Mouse (Mus musculus): ENCODE measurements around the gene Igsf9b. TPM values are rescaled to one million over a fixed set of nuclear protein-coding genes. Genes with fewer than 3 reads are reported as not detected.

Gene Igsf9b
- total RNA-seq, 2 experiments from 2014 or later = 7.2 to 8.6 TPM

DNA sequence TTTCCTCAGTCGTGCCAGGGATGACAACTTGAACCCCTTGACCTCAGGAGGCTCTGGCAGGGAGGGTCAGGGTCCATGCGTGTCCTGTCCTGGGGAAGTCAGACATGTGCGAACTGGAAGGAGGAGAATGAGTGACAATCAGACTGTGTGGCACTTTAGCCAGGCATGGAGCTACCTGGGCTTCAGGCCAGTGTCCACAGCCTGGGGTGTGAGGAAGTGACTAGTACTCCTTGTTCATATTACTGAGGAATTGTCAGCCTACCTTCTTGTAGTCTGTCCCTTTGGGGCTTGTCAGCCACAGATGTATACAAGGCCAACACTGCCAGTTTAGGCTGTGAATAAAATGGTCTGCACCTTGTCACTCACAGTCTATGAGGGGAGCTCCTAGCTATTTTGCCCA lies 24.4 kb downstream of the Igsf9b start:
- DNase-seq (ENCODE audit: low spot score) = no peak
- intact Hi-C loops (cut with DNase I) = no loop called here

DNA sequence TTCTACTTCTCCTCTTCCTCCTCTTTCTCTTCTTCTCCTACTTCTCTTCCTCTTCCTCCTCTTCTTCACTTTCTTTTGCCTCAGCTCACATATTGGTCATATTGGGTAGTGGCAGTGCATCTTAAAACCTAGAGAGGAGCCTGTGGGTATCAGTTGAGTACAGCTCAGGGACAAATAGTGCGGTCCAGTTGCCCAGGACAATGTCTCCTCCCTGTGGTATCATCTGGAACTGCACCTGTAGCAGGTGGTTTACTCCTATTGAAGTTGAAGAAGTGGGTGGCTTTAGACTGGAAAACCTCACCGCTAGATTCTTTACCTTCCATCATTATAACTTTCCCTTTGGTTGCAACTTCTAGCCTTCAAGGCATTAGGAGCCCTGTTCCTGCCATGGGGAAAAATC lies 26.9 kb downstream of the Igsf9b start:
- intact Hi-C loops (cut with DNase I) = loop anchor here (2.0 to 5.0 kb wide), 4 partner anchors 39 to 254 kb away; no protein-coding TSS in a partner anchor
- no peak for DNase-seq (ENCODE audit: low spot score)

DNA sequence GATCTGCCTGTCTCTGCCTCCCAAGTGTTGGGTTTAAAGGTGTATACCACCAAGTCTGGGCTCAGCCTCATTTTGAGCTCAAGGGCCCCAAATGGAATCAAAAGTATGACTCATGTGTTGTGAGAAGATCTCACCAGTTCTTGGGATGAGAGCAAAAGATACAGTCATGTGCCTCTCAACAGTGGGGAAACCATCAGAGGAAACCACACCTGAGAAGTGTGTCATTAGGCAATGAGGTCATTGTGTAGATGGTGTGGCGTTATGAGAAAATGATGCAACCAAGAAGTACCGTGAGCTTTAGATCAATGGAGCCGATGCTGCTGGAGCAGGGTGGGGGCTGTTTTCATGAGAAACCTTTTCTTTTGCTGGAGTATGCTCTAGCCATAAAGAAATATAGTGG lies 28.6 kb downstream of the Igsf9b start:
- DNase-seq (ENCODE audit: low spot score) = no peak
- intact Hi-C loops (cut with DNase I) = loop anchor here (2.0 to 5.0 kb wide), 4 partner anchors 40 to 255 kb away; no protein-coding TSS in a partner anchor

DNA sequence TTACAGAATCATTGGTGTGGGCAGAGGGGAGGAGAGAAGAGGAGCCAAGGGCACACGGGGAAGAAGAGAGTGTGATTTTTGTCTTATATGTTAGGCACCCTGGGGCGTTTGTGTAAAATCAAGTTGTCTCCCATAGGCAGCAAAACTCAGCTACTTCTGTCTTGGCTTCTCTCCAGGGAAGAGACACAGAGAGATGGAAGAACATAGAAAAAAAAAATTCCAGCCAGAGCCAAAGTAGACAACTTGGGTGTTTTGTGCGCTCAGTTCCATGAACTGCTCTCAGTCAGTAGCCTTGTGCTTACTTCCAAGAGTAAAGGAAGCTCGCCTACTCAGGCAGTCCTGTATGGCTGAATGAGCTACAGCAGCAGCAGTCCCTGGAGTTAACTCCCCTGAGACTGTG lies 31.4 kb downstream of the Igsf9b start:
- DNase-seq (ENCODE audit: low spot score) = no peak
- intact Hi-C loops (cut with DNase I) = no loop called here

DNA sequence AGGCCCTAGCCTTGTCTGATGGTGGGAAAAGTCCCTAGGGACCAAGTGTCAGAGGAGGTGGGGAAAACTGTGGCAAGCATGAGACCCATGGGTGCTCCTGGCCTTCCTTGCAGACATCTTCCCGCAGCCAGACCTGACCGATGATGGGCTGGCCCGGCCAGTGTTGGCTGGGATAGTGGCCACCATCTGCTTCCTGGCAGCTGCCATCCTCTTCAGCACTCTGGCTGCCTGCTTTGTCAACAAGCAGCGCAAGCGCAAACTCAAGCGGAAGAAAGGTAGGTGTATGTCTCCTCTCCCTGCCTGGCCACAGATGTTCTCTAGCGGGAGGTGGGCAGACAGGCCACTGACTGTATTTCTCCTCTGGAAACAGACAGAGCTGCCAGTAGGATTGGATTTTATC lies 32.5 kb downstream of the Igsf9b start:
- no peak for DNase-seq (ENCODE audit: low spot score)
- intact Hi-C loops (cut with DNase I) = no loop called here

DNA sequence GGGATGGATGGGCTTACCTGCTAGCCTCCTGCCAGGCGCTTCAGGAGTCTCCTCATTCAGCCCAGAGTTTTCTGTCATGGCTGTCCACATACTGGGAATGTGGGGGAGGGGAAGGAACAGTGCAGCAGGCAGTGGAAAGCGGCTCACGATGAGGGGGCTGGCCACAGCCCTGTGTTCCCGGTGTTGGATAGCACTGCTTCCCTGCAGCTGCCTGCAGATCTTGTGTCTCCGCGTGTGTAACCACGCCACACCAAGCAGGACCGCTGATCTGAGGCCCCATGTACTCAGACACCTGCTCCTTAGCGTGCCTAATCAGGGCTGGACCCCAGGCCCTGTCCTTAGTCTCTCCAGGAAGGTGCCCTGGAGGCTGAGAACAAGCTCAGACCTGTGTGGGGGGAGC lies 35.9 kb downstream of the Igsf9b start:
- DNase-seq (ENCODE audit: low spot score) = no peak
- intact Hi-C loops (cut with DNase I) = no loop called here

DNA sequence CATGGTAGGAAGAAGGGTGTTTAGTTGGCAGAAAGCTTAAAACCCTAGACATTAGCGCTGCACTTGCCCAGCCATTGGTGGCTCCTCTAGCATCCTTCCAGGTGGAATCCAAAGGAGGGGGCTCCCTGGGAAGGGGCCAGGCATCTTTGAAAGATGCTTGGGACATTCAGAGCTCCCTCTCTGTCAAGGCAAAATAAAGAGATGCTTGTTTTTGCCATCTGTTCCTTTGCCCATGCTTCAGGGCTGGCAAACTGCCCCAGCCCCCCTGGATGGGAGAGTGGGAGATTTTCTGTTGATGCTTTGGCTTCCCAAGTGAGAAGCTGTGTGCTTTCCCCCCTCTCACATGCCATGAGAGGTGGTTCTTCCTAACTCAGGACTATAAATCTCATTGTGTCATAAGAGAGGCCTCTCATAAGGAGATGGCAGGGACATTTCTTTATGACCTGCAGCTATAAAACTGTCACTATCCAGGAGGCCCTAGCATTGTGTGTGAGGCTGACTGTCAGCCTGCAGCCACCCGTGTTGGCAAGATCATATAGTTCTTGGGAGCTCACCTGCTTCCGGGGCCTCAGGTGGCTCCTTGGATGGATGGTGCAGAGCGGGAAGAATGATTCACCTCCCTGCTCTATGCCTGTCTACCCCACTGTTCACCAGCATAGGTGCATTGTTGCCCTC lies 38.1 kb downstream of the Igsf9b start:
- DNase-seq (ENCODE audit: low spot score) = no peak
- intact Hi-C loops (cut with DNase I) = no loop called here

DNA sequence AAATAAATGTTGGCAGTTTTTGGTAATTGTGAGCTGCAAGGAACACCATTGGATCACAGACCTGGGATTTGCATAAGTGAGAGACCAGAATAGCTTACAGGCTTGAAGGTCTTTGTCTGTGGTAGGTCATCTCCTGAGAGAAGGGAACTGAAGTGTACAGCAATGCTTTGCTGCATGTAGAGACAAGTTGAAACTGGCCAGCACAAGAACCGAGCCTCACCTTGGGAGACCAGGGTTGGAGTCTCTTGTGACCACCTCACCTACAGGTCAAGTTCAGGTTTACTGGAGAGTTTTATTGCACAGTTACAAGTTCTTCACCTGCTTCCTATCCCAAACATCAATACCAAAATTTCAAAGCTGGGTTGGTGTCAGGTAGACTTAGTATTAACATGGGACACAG lies 40.2 kb downstream of the Igsf9b start:
- intact Hi-C loops (cut with DNase I) = no loop called here
- no peak for DNase-seq (ENCODE audit: low spot score)

DNA sequence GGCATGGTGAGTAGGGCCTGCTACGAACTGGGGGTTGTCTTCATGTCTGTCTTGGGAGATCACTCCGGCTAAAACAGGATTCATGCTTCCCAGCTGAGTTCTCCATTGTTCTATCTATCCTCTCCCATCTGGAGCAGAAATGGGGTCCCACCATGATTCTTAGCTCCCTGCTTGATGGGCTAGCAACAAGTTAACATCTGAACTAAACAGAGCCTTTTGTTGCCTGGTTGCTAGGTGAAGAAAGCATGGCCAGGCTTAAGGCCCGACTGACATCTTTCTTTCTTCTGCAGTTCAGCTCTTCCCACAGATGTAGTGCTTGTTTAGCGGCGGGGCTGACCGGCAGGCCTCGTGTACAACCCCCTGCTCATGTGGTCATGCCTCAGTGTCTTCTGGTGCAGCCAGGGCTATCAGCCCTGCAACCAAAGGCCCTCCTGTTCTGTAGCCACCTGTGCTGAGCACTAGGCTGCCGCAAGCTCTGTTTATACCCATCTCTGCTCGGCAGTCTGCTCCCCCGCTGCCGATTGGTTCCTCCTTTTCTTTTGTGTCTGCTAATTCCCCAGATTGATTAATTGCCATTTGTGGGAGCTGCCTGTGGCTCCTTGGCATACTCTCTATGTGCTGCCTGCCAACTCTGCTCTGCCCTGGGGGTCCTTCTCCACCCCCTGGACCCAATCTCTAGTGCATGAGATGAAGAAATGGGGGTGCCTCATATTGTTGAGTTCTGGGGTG lies 47.7 kb downstream of the Igsf9b start:
- intact Hi-C loops (cut with DNase I) = no loop called here
- no peak for DNase-seq (ENCODE audit: low spot score)

DNA sequence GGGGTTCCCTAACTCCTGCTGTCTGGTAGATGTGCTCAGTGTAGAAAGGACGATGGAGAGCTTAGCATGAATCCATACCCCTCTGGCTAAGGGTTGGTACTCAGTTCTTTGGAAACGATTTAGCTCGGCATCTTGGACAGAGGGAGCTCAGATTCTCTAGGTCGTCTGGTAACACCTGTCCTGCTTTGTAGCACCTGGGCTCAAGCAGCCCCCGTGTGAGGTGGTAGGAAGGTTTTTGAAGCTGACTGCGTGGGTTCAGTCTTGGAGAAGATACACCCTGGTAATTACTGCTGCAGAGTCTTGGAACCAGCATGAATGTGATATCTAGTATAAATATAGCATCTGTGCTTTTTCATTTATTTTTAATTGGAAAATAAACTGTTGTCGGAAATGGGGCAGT lies 54.1 kb downstream of the Igsf9b start:
- intact Hi-C loops (cut with DNase I) = no loop called here
- DNase-seq (ENCODE audit: low spot score) = no peak

DNA sequence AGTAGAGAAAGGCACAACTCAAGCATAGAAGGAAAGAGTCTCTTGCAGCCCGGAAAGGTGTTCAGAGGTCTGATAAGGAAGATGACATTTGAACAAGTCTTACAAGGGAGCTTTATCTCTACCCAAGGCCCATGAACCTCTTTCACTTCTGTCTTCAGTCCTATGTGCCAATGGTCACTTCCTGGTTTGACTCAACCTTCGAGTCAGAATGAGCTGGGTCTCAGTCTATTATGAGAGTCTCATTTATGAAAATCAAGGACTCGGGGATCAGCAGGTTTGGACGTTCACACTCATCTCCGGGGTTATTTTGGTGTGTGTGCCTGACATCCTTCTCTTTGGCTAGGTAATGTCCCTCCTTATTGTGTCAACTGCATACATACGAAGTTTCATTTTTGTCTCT lies 58.9 kb downstream of the Igsf9b start:
- intact Hi-C loops (cut with DNase I) = no loop called here
- no peak for DNase-seq (ENCODE audit: low spot score)

DNA sequence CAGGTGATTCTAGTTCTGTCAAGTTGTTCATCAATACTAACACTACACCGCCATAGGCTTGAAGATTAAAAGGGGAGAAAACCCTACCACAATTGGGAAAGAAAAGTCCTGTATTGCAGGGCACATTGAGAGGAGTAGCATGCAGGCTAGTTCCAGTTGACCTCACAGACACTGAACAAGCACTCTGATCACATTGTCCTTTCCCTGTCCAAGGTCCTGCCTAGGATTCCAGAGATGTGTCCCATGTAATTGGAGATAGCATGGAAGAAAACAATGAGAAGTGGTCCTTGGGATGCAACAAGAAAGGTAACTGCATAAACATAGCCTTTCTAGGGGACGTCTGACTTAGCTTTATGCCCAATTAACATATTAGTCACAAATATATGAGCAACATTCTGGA lies 68.2 kb downstream of the Igsf9b start:
- DNase-seq (ENCODE audit: low spot score) = no peak
- intact Hi-C loops (cut with DNase I) = no loop called here

DNA sequence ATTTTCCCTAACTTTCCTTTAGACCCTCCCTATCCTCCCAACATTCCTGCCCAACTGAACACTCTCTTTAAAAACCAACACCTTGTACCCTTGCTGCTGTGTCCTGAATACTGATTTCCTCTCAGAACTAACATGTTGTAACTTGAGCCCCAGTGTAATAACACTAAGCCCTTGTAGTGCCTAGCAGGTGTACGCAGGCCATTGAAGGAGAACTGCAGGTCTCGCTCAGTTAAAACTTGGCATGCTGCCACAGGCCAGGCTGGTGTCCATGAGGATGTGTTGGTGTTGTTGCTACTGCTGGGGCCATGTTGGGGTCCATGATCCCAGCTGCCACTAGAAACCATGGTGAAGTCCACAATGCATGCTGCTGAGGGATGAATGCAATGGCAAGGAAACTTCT lies 70.1 kb downstream of the Igsf9b start:
- DNase-seq (ENCODE audit: low spot score) = no peak
- intact Hi-C loops (cut with DNase I) = no loop called here

DNA sequence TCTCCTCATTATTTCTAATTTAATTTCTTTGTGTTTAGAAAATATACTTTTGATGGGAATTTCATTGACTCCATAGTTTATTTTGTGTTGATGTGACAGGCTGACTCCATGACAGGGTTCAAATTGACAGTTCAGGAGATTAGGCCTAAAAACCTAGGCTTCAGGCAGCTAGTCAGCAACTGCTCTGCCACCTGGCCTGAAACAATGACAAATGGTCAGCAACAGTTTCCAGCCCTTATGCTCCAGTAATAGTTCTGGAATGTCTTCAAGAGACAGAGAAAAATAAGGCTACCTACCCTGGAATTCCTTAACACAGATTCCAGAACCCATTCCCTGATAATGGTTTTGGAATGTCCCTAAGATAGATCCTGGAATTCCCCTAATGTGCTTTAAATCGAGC lies 76.7 kb downstream of the Igsf9b start:
- intact Hi-C loops (cut with DNase I) = no loop called here
- no peak for DNase-seq (ENCODE audit: low spot score)

DNA sequence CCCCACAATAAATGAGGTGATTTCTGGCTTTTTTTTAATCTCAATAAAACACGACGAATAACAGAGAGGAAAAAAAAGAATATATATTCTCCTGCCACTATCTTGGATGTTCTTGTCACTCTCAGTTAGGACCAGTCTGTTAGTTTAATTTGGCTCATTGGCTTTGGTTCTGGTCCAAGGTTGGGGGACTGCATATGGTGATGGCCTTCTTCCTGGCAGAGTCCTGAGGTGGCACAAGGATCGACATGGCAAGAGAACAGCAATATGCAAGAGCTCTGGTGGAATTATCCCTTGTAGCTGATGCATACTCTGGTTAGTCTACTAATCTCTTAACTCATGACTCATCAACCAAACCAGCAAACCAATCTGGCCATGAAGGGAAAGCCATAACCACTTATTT lies 87.9 kb downstream of the Igsf9b start:
- no peak for DNase-seq (ENCODE audit: low spot score)
- intact Hi-C loops (cut with DNase I) = no loop called here

DNA sequence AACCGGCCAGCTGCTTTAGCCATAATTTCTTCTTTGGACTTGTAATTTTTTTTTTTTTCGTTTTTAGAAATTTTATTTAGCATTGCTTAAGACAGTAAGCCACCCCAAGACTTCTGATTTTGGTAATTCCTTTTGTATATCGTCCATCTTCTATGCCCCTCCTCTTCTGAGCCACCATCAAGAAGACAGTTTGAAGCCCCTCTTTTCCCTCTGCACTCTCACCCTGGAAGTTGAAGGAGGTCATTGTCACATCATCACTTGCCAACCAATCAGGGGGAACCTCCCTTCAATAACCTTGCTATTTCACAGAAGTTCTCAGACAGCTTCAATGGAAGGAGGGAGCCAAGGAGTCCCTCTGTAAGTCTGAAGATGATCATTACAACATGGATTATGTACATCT lies 97.5 kb downstream of the Igsf9b start, which contains the start of gene Spata19:
TSS of gene Spata19 (plus strand) at position 301 of the 400 bp plus-strand sequence.
- no peak for DNase-seq (ENCODE audit: low spot score)
- intact Hi-C loops (cut with DNase I) = no loop called here

DNA sequence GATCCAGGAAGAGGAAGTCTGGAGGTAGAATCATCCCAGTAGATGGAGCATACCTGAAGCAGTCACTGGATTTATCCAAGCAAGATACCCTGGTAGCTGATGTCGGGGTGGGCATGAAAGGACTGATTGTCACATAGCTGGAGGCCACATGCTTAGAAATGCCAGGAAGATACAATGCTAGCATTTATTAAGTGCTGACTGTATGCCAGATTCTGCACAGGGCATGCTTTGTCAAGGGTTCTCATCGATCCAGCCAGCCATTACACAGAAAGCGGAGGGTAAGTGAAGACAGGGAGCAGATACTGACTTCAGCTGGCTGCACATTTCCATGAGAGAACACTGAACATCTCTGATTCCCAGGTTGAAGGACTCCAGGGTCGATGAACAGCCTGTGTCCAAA lies 102.2 kb downstream of the Igsf9b start:
- intact Hi-C loops (cut with DNase I) = no loop called here
- DNase-seq (ENCODE audit: low spot score) = no peak

Other genes starting within 250 kb of the Igsf9b start
- 10 to 100 TPM; 13.0 to 16.6 TPM for gene Jam3, start 143.8 kb upstream of the Igsf9b start, total RNA-seq (2021)
- gene Spata19, start 97.6 kb downstream of the Igsf9b start, total RNA-seq (2021) = not detected